Mouse (Mus musculus): ENCODE measurements around the gene Mcl1. TPM values are rescaled to one million over a fixed set of nuclear protein-coding genes. Genes with fewer than 3 reads are reported as not detected.

Gene Mcl1
- 35.9 and 40.1 TPM in 2 replicates for polyA plus RNA-seq (2012; rRNA removed)

DNA sequence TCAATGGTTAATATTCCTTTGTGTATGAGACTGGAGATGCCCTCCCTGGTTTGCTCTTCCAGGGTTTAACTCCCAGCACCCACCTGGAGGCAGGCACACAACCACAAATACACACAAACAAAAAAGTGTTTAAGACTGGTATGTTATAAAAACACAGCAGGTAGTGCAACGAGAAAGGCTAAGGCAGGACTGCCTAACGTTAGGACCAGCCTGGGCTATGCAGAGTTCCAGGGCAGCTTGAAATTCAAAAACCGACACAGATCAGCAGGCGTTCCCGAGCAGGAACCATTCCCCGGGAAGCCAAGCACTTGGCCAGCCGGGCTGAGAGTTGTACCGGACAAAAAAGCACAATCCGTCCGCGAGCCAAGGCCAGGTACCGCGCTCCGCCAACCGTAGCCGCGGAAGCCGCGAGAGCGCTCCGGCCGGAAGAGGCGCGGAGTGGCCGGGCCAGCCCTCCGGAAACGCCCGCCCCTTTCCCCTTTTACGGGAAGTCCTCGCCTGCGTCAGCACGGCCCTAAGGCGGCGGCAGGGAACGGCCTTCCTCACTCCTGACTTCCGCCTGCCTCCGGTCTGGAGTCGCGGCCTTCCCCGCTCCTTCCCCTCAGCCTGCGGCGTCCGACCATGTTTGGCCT, at the start of gene Mcl1:
Mcl1 (plus strand) TSS at position 553 of the 632 bp plus-strand sequence.

DNA sequence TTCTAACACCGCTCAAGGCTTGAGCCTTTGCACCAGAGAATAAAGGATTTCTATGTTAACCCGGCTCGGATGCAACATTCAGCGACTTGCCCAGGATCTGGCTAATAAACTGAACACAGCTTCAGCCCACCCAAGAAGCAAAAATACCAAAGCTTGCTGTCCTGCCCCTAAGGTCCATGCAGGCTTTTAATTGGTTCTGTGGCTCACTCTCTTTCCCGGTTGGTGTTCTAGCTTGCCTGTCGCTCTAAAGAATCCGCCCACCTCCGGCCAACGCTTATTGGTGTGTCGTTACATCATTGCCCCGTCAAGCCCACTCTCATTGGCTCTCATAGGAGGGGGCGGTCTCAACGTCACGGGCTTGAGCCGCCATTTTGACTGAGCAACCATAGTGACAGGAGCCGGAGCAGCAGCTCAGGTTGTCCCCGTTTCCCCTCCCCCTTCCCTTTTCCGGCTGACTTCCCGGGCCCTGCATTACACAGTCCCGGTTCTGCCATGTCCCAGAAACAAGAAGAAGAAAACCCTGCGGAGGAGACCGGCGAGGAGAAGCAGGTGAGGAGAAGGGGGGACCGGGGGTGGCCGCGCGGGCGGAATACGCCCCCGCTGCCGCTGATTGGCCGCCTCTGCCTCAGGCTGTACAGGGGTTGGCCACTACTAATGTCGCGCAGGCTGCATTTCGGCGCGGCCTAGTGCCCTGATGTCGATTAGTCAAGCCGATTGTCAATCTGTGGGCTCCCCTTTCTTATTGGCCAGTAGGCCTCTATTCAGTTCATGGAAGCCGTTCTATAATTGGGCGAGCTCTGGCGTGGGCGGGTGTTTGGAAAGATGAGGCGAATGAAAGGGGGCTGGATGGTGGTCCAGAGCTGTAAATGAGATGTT, 33.7 kb upstream of the Mcl1 start, which contains the start of gene Ensa:
Ensa (plus strand) TSS at position 366 of the 876 bp plus-strand sequence.

DNA sequence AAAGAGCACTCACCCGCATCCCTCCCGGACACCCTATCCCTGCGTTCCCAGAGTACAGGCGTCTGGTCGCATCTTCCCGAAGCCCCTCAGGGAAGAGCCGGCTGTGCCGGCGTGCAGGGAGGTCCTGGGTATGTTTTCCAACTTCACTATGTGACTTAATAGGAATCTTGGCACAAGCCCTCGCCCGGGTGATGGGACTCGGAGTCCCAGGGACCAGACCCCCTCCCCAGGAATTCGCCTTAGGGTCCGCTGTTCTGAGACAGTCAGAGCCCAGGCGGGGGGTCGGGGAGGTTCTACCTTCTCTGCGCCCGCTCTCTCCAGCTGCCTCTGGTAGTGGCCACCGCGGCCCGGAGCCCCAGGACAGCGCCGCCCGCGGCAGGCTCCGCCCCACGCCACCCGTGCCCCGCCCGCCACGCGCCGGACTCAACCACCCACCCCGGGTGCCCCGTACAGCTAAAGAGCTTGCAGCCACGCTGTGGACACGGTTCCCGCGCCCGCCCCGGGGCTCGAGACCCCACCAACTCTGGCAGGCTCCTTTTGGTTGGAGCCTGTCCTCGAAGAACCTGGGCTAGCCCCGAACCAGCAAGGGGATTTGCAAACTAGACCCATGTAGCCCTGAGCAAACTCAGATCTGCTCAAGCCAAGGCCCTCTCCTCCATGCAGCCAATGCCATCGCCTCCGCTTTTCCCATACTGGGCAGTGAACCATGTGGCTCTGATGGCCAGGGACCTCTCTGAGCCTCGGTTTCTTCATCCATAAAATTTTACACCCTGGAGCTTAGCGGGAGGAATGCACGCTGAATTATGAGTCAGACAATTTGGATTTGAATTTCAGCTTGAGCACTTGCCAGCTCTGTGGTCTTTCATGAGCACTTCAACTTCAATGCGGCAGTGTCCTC, 29.2 kb downstream of the Mcl1 start, which contains the start of gene Adamtsl4:
Adamtsl4 (minus strand) TSS at position 394 of the 898 bp plus-strand sequence.

Other genes with a start within 250 kb of the Mcl1 start
- gene Arnt, start 224.4 kb upstream of the Mcl1 start, polyA plus RNA-seq (2012; rRNA removed): 12.3 and 13.4 TPM in 2 replicates
- gene Ctsk, start 159.5 kb upstream of the Mcl1 start, polyA plus RNA-seq (2012; rRNA removed): 1.2 and 1.4 TPM in 2 replicates
- 48.7 and 63.1 TPM in 2 replicates for gene Ctss, start 132.0 kb upstream of the Mcl1 start, polyA plus RNA-seq (2012; rRNA removed)
- gene Hormad1, start 99.1 kb upstream of the Mcl1 start, polyA plus RNA-seq (2012; rRNA removed): not detected in 2 replicates
- gene Golph3l, start 69.9 kb upstream of the Mcl1 start, polyA plus RNA-seq (2012; rRNA removed): 9.9 and 10.3 TPM in 2 replicates
- 11.0 and 11.3 TPM in 2 replicates for gene Ensa, start 33.8 kb upstream of the Mcl1 start, polyA plus RNA-seq (2012; rRNA removed)
- gene Adamtsl4, start 29.1 kb downstream of the Mcl1 start, polyA plus RNA-seq (2012; rRNA removed): 0.88 and 1.5 TPM in 2 replicates
- 50.8 and 75.0 TPM in 2 replicates for gene Ecm1, start 80.8 kb downstream of the Mcl1 start, polyA plus RNA-seq (2012; rRNA removed)
- 17.8 and 20.3 TPM in 2 replicates for gene Tars2, start 101.4 kb downstream of the Mcl1 start, polyA plus RNA-seq (2012; rRNA removed)
- gene Rprd2, start 160.1 kb downstream of the Mcl1 start, polyA plus RNA-seq (2012; rRNA removed): 4.3 and 5.5 TPM in 2 replicates
- 12.6 and 13.8 TPM in 2 replicates for gene Prpf3, start 197.1 kb downstream of the Mcl1 start, polyA plus RNA-seq (2012; rRNA removed)
- gene Mrps21, start 212.7 kb downstream of the Mcl1 start, polyA plus RNA-seq (2012; rRNA removed): 95.6 and 96.2 TPM in 2 replicates
- 0.85 and 1.1 TPM in 2 replicates for gene Ciart, start 223.5 kb downstream of the Mcl1 start, polyA plus RNA-seq (2012; rRNA removed)
- gene BC028528, start 233.2 kb downstream of the Mcl1 start, polyA plus RNA-seq (2012; rRNA removed): 5.3 and 6.8 TPM in 2 replicates
- gene Aph1a, start 235.2 kb downstream of the Mcl1 start, polyA plus RNA-seq (2012; rRNA removed): 27.8 and 30.9 TPM in 2 replicates
- gene Car14, start 245.9 kb downstream of the Mcl1 start, polyA plus RNA-seq (2012; rRNA removed): 9.3 and 12.0 TPM in 2 replicates